Mouse (Mus musculus) frontal cortex, postnatal 36 days (tissue): Measurements from ENCODE around the gene Tspan32.

Source experiments
- DNase-seq, 2 experiments: peaks; one replicate each; pipeline ENCODE4 v3.0.0; 2022; ENCODE audit warnings: low spot score in 2 of 2

Tspan32 gene

DNA sequence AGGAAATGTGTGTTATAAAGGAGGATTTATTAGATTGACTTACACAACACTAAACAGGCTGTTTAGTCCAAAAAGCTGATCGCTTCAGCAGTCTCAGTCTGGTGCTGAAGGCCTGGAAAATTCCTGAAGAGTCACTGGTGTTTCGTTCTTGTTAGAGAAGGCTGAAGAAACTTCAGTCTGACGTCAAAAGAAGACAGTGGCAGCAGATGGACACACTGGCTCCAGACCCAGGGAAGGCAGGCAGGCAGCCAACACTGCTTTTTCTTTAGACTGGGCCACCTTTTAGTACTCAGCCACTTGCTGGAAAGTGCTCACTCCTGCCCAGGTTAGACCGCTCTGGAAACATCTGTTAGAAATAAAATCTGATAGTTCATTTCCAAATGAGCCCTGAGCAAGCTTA is 28.7 kb downstream of the Tspan32 start:
- no peak for DNase-seq

- no peak for DNase-seq
These were observed 29.3 kb downstream of the Tspan32 start for GRCm38 (mm10) chr7:143034112-143034511.

GRCm38 (mm10) chr7:143034519-143035450 is 29.9 kb downstream of the Tspan32 start:
- no peak for DNase-seq

DNA sequence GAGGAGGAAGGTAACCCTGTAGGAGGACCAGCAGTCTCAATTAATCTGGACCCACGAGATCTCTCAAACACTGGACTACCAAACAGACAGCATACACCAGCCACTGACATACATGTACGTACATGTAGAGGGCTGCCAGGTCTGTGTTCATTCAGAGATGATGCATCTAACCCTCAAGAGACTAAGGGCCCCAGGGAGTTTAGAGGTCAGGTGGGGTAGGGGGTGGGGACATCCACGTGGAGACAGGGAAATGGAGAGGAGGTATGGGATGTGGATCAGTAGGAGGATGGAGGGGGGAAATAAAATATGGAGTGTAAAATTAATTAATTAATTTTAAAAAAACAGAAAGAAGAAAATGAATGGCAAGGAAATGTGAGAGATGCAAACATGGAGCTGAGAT is 31.9 kb downstream of the Tspan32 start:
- DNase-seq, result no peak

GRCm38 (mm10) chr7:143037306-143037705 is 32.5 kb downstream of the Tspan32 start:
- DNase-seq, result no peak

GRCm38 (mm10) chr7:143038174-143038931 is 33.5 kb downstream of the Tspan32 start:
- no peak for DNase-seq

GRCm38 (mm10) chr7:143040561-143040960 is 35.7 kb downstream of the Tspan32 start:
- DNase-seq, result no peak

- no peak for DNase-seq
These were observed 36.4 kb downstream of the Tspan32 start for GRCm38 (mm10) chr7:143041138-143041822.

DNA sequence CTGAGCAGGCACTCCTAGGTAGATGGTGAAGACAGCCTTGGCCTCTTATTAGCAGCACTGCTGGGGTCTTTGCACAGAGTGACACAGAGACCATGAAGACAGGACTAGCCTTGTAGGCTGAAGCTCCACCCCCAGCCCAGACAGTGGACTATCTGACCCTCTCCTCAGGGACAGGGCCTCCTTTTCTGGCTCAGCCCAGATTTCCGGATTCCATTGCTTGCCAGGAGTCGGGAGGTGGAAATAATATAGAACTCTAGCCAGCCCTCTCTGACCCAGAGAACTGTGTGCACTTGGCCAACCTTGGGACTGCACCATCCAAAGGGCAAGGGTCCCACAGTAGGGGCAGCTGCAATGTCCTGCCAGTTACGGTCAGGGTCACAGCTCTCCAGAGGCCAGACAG is 37.2 kb downstream of the Tspan32 start:
- DNase-seq, result no peak

DNA sequence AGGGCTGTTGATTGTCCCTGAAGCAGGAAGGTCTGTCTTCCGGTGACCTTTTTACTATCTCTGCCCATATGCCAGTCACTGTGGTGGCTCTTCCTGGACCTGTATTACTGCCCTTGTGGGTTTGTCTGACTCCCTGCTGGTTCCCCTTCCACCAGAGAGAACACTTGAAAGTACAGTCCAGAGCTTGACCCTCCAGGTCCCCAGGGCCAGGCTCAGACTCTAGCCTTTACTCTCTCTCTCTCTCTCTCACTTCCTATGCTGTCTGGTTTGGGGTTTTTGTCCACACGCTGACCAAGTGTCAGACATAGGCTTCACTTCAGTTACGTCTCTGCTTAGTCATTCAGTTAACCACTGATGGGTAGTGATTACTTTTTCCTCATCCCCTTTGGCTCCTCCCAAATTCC is 38.1 kb downstream of the Tspan32 start:
- DNase-seq, result no peak

GRCm38 (mm10) chr7:143044049-143044825 is 39.4 kb downstream of the Tspan32 start:
- no peak for DNase-seq

DNA sequence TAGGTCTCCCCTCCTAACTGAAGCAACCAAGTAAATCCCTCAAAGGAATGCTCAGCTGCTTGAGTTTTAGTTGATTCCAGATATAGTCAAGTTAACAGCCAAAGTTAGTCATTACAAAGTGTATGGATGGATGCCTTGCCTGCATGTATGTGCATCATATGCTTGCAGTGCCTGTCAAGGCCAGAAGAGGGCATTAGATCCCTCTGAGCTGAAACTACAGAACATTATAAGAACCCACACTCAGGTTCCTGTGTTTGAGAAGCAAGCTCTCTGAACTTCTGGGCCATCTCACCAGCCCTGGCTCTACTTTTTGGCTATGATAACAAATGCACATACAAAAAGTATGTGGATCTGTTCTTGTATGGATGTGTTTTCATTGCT is 40.0 kb downstream of the Tspan32 start:
- DNase-seq, result no peak

GRCm38 (mm10) chr7:143046358-143046757 is 41.5 kb downstream of the Tspan32 start:
- no peak for DNase-seq

DNA sequence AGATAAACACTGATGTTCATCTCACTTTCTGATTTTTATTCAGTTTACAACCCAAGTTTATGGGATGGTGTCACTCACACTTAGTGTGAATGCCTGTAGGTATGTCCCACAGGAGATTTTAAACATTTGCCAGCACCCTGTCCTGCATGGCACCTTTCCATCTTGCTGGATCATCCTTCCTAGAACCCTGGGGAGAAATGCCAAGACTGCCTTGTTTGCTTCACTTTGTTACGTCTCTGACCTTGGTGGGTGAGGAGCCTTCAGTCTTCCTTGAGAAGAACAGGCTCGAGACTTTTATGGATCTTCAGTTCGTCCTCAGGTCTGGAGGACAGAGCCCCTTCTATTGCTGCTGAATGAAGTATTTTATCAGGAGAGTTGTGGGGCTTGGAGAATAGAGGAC is 44.5 kb downstream of the Tspan32 start:
- no peak for DNase-seq

- DNase-seq, result no peak
These were observed 45.3 kb downstream of the Tspan32 start for GRCm38 (mm10) chr7:143049841-143050816.

GRCm38 (mm10) chr7:143051316-143051715 is 46.5 kb downstream of the Tspan32 start:
- DNase-seq, result no peak

- peak; percentile 80 to 83 for DNase-seq
These were observed 47.8 kb downstream of the Tspan32 start, which contains the start of gene Cd81 for GRCm38 (mm10) chr7:143052626-143053007. Gene Cd81, plus strand, starts transcription at chr7:143052739.

- DNase-seq, result peak; percentile 50 to 55
These were observed 48.4 kb downstream of the Tspan32 start for GRCm38 (mm10) chr7:143053008-143053899.

DNA sequence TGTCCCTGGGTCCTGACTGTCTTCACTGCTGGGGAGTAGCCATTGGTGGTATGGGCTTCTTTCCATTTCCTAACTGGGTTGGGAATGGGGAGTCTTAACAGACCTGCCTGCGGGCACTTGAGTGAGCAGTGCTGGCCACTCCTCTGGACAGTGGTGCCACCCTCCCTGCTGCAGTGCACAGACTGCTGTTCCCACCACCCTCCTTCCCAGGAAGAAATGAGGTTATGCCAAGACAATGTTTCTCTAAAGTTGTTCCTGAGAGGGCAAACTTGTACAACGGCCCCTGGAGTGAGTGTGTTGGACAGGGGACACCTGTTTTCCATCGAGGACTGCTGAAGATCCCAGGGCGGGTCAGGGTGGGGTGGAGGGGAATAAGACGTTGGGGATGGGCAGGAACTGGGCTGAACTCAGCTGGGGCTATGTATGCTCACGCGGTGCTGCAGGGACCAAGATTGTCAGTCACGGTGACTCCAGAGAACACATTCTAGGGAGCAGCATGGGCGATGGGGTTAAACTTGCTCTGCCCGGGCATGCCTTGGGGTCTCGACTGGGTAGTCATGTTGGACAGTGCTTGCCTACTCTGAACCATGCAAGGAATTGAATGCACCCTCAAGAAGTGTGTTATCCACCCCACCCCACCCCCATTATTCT is 49.2 kb downstream of the Tspan32 start:
- DNase-seq, result no peak
